Mouse (Mus musculus): ENCODE data around the gene Dpyd.

Gene Dpyd

DNA sequence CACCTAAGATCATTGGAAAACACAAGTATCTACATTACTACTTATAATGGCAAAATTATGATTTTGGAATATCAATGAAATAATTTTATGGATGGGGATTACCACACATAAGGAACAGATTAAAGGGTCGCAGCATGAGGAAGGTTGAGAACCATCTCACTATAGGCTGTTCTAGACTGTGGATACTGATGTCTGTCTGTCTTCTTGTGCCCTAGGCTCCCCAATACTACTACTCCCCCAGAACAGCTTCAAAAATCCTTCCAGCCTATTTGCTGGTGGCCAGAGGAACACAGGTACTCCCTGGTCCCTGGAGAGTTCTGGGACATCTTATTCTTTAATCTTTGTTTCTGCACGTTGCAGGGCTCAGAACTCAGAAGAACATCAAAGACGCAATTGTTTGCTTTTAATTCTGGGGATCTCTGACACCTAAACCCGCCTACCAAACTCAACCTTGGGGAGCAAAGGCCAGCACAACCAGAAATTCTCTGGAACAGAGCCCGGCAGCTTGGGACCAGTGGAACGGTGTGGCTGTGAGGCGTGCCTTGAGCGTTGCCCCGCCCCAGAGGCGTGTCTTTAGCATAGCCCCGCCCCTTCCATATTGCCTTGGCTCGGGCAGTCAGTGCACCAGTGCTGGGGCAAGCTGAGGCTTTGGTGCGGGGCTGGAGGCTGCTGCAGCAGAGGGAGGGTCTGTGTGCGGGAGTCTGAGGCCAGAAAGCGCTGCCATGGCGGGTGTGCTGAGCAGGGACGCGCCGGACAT is at the start of gene Dpyd:
Dpyd (plus strand) TSS at position 576 of the 757 bp plus-strand sequence.
- CTCF ChIA-PET = no interaction called here

DNA sequence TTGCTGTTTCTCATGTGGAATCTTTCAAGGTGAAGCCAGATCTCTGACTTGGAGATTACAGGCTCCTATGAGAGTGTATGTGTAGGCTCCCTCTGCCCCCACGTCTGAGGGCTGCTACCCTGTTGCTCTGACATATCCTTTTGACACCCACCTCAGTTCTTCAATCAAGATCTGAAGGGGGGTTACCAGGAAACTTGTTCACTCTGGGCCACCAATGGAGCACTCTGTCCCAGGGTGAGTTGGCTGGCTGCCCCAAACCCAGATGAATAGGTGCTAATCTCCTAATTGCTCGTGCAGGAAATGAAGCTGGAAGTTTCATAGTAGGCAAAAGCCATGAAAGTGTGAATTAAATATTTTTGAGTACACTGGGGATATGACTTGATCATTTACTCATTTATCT is 24.3 kb upstream of the Dpyd start:
- CTCF ChIA-PET = no interaction called here

DNA sequence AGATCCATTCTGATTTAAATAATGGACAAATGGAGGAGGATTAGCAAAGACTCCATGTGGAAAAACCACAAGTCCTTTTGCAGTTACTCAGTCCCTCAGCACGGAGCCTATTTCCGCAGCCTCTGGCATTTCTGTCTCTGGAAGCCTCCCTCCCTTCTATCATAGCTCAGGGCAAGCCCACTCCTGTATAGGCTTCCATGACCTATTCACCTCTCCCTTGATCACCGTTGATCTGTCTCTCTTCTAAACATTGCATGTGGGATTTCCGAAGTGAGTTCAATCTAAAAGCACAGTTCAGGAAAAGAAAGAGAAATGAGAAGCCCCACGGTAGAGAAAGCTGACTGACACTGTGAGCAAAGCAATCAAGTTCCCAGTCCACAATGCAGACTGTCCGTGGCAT is 20.2 kb upstream of the Dpyd start:
- CTCF ChIA-PET = no interaction called here

DNA sequence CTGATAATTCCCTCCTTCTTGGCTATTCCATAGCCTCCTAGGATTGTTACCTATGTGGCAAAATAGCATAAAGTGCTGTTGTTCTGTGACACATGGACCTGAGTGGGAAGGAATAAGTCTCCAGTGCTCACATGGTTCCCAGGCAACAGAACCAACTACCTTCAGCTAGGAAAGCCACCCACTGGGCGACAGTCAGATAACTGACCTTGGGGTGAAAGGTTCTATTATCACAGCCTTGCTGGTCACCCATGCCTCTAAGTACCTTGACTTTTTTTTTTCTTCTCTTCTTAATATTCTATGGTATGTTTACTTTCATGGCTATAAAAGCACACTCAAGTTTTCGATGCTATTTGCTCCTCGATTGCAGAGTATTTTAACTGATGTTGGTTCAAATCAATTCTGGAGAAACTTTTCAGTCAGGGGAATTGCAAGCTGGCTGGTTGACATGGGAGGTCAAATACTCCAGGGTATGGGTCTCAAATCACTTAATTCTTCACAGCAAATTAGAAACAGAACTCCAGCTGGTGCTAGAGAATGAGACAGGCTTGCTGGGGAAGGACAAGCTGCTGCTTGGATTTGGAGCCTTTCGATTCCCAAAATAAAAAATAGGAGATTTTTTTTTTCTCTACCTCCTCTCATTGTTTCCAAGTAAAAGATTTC is 14.2 kb upstream of the Dpyd start:
- CTCF ChIA-PET = no interaction called here

DNA sequence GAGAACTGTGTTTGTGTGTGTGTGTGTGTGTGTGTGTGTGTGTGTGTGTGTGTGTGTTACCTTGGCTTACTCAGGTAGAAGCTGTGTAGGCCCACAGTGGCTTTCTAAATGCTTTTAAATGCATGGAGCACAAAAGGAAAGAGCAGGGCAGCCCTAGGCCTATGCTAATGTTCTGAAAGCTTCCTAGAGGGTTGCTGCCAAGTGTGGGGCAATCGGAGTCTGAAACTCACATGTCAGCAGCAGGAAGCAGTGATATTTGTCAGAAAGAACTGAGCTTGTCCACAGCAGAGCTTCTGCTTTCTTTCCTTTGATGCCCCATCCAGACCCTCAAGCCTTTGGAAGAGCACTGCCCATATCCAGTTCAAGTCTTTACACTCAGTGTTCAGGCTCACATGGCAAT is 4.3 kb upstream of the Dpyd start:
- CTCF ChIA-PET = no interaction called here

DNA sequence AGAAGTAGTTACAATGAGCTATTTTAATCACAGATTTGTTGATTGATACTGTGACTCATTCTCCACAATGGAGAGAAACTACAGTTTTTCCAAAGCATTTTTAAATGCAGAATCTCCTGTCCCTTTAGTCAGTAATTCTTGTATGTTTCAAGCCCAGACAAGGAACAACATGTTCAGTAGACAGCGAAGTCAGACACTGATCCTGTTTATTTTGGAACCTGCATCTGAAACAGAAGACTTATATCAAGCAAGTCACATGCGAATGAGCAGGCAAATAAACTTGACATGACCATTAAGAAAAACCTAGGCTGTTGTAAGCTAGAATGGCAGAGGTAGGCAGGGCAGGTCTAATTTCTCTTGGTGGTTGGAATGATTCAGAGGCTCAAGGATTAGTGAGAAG is 2.0 kb upstream of the Dpyd start:
- CTCF ChIA-PET = no interaction called here

DNA sequence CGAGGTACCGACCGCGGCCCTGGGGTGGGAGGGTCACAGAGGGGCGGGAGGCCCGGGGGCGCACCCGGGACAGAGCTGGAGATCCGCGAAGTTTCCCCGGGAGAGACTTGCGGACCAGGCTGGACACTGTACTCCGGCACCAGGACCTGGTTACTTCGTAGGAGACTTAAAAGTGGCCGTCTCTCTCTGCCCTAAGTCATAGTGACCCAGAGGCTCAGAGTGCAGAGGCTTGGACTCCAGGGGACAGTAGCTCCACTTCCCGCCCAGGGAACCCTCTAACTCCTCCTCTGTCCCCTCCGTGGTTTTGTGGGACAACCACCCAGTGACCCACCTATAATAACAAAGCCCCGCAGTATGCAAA is 362 bp downstream of the Dpyd start:
- CTCF ChIA-PET = no interaction called here

DNA sequence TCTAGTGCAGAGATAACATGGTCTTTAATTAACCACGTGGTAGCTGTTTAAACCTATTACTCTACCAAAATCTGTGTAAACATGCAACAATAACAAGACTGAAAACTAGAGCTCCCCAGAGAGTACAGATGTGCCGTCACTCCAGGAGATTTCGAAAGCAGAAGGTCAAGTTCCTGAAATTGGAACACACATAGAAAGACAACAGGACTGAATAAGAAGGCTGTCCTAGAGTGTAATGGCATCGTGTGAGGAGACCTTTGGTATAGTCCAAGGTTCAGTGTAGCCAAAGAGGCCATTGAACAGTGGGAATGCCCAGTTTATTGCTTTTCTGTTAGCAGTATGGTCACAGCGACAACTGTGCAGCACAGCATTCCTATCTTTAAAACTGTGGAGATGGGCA is 4.8 kb downstream of the Dpyd start:
- CTCF ChIA-PET = no interaction called here

DNA sequence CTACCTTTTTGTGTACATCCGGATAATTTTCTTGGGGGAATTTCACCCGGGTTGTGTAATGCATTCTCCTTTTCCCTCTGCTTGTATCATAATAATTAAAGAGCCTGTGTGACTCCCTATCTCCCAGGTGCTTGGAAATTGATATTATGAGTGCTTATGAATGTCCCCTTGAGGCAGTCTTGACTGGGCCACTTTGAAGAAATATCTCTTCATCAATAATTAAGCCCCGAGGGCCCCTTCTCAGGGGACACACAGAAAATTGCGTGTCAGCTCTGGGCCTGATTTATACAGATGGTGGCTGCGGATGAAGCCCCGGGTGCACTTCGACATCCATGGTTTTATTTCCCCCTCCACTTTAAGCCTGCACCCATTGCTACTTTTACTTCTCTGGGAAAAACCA is 8.3 kb downstream of the Dpyd start:
- CTCF ChIA-PET = no interaction called here

DNA sequence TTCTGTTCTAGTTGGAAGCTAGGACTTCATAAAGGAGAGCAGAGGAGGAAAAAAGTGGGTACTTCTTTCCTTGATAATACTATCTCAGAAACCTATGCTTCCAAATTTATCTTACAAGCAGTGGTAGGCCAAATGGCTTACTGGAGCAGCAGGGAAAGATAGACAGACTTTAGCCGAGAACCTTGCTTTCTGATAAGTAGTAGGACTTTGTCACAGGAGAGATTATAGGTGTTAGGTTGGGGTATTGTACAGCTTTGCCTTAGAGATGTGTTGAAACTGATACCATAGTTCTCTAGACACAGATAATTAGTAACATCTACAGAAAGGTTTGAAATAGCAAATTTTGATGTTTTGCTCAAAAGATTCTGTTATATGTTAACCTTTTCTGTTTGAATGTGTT is 28.6 kb downstream of the Dpyd start:
- CTCF ChIA-PET = no interaction called here

DNA sequence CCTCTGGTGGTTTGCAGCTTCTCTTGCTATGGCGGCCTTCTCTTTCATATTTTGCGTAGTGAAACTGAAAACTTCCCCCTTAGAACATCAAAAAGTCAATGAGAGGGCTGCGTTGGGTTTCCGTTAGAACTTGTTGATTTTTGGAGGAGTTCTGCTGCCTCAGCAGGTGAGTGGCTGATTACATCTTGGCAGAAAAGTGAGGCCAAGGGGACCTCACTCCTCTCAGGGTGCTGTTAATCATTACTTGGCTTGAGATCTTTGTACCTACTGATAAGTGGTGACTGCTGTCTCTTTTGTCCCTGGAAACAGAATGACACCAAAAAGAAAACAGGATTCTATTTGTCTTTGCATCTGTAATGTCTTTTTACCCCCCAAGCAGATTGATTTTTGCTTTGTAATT is 32.9 kb downstream of the Dpyd start:
- CTCF ChIA-PET = no interaction called here

DNA sequence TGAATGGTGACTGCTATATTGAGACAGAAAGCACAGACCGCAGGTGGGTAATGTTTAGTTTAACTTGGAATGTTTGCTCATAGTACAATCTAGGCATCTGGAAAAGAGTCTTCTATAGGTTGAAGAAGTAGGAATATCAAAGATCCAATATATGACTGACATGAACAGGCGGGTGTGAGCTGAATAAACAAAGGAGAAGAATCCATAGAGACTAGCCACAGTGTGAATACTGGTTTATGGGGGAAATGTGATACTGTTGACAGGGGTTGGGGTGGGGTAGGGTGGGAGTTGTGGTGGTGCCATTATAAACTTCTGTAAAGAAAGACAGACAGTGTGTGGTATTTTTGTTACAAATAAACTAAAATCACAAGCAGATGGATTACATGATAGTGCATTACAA is 33.8 kb downstream of the Dpyd start:
- CTCF ChIA-PET = no interaction called here

DNA sequence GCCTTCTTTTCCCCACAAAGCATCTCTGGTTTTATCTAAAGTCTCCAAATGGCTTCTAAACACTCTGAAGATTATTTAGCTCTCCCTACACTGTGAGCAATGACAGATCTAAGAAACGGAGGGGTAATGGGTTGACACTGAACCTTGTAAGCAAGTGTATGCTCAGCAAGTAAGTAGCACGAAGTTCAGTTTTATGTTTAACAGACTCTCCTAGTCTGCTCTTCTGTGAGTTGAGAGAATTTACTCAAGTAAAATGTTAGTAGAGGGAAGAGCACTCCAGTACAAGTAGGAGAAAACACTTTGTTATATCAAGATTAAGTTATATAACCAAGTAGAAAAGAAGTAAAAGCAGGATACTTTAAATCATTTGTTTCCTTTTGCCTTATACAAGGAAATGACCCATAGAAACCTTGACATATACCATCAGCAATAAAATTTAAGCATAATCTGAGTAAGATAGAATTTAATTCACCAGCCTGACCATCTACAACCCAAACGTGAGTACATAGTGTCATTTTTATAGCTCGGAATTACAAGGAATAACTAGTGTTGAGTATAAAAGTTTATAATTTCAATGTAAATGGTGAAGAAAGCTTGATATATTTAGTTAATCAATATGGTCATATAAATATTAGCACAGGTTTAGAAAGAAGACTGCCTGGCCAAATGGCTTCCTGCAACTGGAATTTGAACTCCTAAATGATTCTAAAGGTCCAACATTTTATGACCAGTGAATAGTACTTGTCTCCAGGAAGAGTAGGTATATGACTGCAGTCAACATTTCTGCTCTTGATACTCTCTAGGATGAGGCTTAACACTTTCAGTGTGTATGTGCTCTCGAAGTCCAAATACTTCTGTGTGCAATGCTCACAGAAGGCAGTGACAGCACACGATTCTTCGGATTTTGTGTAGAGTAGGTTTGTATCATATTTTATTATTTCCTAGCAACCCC is 40.0 kb downstream of the Dpyd start:
- CTCF ChIA-PET = no interaction called here

DNA sequence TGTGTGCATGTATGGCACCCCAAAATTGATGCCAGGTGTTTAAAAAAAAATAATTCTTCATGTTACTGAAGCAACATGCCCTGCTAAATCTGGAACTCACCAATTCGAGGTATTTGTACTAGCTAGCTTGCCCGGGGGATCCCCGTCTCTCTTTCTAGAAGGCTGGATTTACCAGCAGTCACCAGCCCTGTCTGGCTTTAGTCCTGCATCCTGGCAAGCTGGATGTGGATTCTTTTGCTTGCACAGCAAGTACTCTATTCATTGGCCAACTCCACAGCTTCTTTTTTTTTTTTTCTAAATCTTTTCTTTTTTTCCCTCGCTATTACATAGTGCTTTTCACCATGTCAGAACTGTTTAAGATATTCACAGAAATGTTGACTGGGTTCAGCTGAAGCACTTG is 46.8 kb downstream of the Dpyd start:
- CTCF ChIA-PET = no interaction called here

DNA sequence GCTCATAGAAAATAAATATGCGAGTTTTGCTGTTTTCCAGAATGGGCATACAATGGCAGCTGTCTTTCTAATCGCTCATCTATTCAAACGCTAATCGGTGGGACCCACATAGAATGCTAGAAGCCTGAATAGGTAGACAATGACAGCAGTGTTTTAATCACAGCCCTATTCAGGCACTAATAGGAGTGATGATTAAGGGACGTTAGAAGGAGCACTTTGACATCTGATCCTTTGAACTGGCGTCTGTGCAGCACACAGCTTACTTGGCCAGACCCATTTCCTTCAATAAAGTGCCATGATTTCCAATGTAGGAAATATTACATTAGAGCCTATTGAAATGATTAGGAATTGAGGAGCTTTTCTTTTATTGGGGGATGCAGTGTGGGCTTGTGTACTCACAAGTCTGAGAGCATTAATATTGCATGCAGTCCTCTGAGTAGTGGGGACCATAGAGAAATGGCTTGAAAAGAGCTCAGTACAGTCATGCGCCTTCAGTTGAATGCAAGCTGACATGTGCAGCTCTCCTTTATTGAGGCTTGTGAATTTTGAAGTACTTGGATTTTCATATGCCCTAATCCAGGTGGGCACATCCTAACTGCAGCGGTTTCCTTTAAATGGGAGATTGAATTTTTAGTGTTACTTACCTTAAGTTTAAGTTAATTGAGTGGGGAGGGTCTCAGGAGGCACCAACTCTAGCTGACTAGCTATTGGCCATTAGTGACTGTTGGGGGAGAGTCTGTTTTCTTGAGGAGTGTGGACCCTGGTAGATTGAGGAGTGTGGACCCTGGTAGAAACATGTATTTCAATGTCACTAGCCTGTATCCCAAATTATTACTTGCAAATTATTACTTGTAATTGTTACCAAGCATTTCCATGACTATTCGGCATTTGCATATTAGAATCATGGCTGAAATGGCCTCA is 64.8 kb downstream of the Dpyd start:
- CTCF ChIA-PET = no interaction called here

DNA sequence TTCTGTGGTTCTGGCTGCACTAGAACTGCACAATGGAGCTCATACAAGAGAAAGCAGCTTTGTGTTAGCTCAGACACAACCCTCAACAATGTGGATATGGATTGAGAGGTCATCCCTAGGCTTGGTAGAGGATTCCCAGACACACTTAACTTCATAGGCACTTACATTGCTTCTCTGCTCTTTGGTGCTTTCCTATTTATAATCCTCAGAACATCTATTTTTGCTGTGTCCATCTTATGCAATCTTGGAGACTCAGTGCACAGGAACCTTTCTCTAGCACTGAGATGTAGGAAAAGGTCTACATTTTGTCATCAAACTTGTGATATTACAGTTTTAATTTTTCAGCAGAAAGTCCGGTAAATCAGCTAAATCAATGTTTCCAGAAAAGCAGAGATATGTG is 67.8 kb downstream of the Dpyd start:
- CTCF ChIA-PET = no interaction called here

DNA sequence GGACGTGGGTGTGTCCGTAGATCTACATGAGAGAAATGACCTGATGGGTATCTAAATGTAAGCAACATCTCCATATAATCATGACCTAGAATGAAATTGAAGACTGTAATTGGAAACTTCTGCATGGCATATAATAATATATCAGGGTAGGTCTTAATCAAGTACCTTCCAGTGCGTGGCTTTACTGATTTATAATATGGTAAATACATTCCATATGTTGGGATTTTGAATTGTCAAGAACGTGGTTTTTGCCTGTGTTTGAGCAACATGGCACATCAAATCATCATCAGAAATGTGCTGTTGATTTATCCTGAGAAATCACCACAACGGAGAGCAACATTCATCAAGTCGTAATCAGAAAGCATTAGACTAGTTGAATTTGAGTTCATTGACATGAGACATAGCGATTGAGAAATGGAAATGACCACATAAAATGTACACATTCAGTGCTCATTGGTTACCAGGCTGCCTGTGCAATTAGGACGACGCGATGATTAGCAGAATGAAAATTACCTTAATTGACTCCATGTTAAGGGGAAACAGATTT is 84.2 kb downstream of the Dpyd start:
- CTCF ChIA-PET = no interaction called here

DNA sequence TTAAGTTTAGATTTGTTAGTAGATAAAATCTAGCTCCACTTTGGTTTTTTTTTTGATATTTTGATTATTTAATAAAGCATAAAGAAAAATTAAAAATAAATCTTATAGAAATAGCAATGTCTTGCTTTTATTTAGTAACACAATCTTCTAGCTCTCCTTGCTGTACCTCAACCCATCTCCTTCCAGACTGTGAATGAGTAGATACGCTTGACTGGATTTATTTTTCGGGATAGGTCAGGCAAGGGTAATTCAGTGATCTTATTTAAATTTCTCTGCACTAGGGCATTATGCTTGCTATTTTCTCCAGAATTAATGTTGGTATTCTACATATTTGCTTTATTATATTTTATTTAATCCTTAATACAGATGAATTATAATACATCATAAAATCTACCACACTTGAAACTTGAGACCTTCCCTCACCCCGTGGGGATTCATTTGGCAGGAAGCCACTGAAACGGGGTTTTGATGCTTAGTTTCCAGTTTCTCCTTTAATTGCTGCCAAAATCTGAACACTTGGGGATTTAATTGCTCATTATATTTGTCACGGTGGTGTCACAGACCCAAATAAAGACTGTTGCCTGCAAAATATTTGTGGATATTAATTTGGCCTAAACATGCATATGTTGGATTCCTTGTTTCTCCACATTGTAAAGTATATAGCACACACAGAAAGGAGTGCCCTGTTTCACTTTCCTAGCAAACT is 102.2 kb downstream of the Dpyd start:
- CTCF ChIA-PET = no interaction called here

DNA sequence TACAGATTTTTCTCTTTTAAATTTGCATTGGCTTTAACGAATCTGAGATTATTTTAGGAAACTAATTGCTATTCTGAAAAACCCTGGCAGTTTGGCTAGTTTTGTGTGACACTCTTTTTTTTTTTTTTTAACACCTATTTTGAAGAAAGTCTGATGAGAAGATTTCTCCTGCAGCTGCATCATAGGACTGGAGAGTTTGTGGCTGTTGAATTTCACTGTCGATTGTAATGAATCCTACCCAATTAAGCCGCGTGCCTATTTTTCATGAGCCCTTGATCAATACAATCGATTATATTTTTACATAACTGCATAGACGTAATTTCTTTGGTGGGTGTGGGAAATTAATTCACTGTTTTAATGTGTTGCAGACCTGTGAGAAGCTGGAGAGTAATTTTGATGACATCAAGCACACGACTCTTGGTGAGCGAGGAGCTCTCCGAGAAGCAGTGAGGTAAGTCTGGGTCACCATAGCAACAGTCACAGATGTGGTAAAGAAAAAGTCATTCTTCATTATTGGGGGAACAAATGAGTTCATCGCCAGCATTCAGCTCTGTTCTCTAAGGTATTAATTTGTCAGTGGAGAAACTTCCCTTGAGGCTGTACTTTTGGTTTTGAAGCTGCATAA is 112.3 kb downstream of the Dpyd start:
- CTCF ChIA-PET = no interaction called here

DNA sequence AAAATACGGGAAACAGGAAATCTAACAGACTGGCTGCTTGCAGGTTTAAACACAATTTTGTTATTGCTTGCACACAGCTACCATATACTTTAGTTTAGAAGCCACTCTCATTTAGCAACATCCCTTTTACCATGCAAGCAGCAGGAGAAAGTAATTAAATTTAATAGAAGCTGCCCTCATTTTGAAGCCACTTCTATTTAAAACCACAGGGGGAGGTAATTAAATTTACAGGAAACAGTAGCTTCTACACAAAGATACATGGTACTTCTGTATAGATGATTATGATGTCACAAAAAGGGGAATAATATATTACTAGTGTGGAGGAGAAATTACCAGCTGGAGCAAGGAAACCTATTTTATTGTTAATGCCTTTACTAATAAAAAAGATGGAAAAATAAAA is 113.5 kb downstream of the Dpyd start:
- CTCF ChIA-PET = no interaction called here

Measured in spleen, embryonic (tissue).